Mouse (Mus musculus) liver, adult 2 months (tissue): ENCODE results near the gene Ppm1h. TPM values are rescaled to one million over a fixed set of nuclear protein-coding genes. Genes with fewer than 3 reads are reported as not detected.

Experiments used
- DNase-seq: peaks from one replicate; pipeline ENCODE4 v3.0.0-alpha.2; 2011; ENCODE audit warnings: low read depth, low spot score; ENCODE audit errors: extremely low read depth
- H3K27ac ChIP-seq: fragments of 200-500 bp; replicated peaks from 2 replicates; pipeline ENCODE4 v1.5.1; 2012; ENCODE audit warnings: low read depth, mild to moderate bottlenecking, control low read depth, inconsistent platforms, low read length; ENCODE audit not compliant: insufficient read depth
- H3K27me3 ChIP-seq: fragments of 200-500 bp; 2 replicates; pipeline ENCODE4 v1.6.1; 2012; ENCODE audit warnings: mild to moderate bottlenecking, moderate library complexity, low read length, inconsistent platforms; ENCODE audit not compliant: control insufficient read depth, insufficient read depth
- H3K36me3 ChIP-seq: fragments of 200-500 bp; 2 replicates; pipeline ENCODE4 v1.6.1; 2012; ENCODE audit warnings: low read length, inconsistent platforms; ENCODE audit not compliant: control insufficient read depth, insufficient read depth
- H3K4me1 ChIP-seq: fragments of 200-500 bp; 2 replicates; pipeline ENCODE4 v1.6.1; 2011; ENCODE audit warnings: low read length; ENCODE audit not compliant: control insufficient read depth, insufficient read depth
- H3K4me3 ChIP-seq: fragments of 200-500 bp; 2 replicates; pipeline ENCODE4 v1.5.1; 2011; ENCODE audit warnings: low read depth, mild to moderate bottlenecking, control low read depth, low read length, moderate library complexity; ENCODE audit not compliant: insufficient read depth
- H3K79me2 ChIP-seq: fragments of 200-500 bp; 2 replicates; pipeline ENCODE4 v1.6.1; 2012; ENCODE audit warnings: inconsistent platforms, mild to moderate bottlenecking, low read length, moderate library complexity; ENCODE audit not compliant: control insufficient read depth, insufficient read depth
- H3K9ac ChIP-seq: fragments of 200-500 bp; 2 replicates; pipeline ENCODE4 v1.6.1; 2012; ENCODE audit warnings: low read depth, mild to moderate bottlenecking, control low read depth, inconsistent platforms, low read length
- CTCF ChIP-seq: fragments of 200-500 bp; IDR thresholded peaks from 2 replicates; pipeline ENCODE4 v1.5.1; 2011; ENCODE audit warnings: low read depth, low read length, control low read depth
- POLR2A ChIP-seq: fragments of 200-500 bp; IDR thresholded peaks from 2 replicates; pipeline ENCODE4 v1.6.1; 2011; ENCODE audit warnings: low read length, control low read depth; ENCODE audit not compliant: insufficient read depth; ENCODE audit errors: extremely low read depth
- WGBS: fragments of 180-500 bp; shearing (Covaris S2); methylation state at CpG from one replicate; pipeline ENCODE4 v1.1.7; 2018; 5-methylcytosine and 5-hydroxymethylcytosine counted together
- polyA plus RNA-seq: library from polyadenylated mRNA; depleted of rRNA; stranded (reverse); fragments of >200 nt; gene quantifications from 2 replicates; pipeline ENCODE4 v1.2.3, GENCODE M21; 2012
- total RNA-seq: library from RNA; depleted of rRNA; stranded (reverse); fragments of >200 nt; gene quantifications from 2 replicates; pipeline ENCODE4 v1.2.3, GENCODE M21; 2014

Ppm1h gene
- total and polyA plus RNA-seq, 2 experiments: 1.5 to 3.7 TPM

DNA sequence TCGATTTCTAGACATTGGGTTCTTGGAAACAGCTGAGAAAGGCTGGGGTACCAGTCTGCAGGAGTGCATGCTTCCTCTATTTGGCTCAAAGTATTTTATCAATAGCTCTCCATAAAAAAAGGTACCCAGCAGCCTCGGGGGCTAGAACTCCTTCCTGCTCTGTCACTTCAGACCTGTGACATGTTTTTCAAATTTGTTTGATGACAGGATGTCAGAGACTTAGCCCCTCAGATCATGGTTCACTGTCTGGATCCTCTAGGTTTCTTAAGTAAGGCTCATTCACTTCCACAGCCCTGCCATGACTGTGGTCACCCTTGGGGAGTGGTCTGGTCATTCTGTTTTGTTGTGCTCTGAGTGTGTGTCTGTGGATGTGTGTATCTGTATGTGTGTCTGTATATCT, 63.6 kb downstream of the Ppm1h start:
- Histone ChIP-seq H3K27ac (no peak overlapping the region), H3K9ac (no peak overlapping the region), H3K27me3 (no peaks in the 10 kb centered on the region), H3K4me3 (no peak overlapping the region), H3K79me2 (no peaks in the 10 kb centered on the region), H3K36me3 (no peaks in the 10 kb centered on the region), H3K4me1 (no peaks in the 10 kb centered on the region)
- 78% methylated on average over 2 of the region's 2 CpGs for WGBS
- no peak for DNase-seq
- TF ChIP-seq CTCF: no peak
- TF ChIP-seq POLR2A: no peak

DNA sequence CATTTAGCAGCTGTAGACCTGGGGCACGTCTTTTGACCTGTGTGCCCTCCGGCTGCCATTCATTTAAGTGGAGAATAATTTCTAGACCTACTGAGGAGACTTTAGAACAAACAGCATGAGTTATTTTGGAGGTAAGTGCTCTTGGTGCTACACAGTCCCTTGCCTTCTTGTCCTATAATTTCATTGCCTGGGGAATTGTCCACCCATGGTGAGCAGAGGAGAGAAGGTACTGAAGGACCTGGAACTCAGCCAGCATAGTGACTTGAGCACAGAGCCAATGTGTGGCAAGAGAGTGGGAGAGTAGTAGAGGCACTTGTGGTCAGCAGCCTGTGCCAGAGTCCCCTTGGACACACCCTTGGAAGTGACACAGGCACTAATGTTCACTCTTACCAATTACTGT, 64.8 kb downstream of the Ppm1h start:
- no peaks in the 10 kb centered on the region for H3K27me3 ChIP-seq
- no peak overlapping the region for H3K9ac ChIP-seq
- no peaks in the 10 kb centered on the region for H3K4me1 ChIP-seq
- no peak for TF ChIP-seq CTCF
- TF ChIP-seq POLR2A: no peak
- DNase-seq: no peak
- H3K4me3 ChIP-seq: no peak overlapping the region
- H3K36me3 ChIP-seq: no peaks in the 10 kb centered on the region
- no peak overlapping the region for H3K27ac ChIP-seq
- 95% methylated on average over 2 of the region's 2 CpGs for WGBS
- no peaks in the 10 kb centered on the region for H3K79me2 ChIP-seq

GRCm38 (mm10) chr10:122744970-122745369, 66.4 kb downstream of the Ppm1h start:
- Histone ChIP-seq H3K4me1 (no peaks in the 10 kb centered on the region), H3K27ac (no peak overlapping the region), H3K79me2 (no peaks in the 10 kb centered on the region), H3K27me3 (no peaks in the 10 kb centered on the region), H3K36me3 (no peaks in the 10 kb centered on the region), H3K4me3 (no peak overlapping the region), H3K9ac (no peak overlapping the region)
- WGBS: 55% methylated on average over 2 of the region's 2 CpGs
- TF ChIP-seq CTCF (no peak), POLR2A (no peak)
- DNase-seq: no peak

GRCm38 (mm10) chr10:122746211-122746610, 67.6 kb downstream of the Ppm1h start:
- Histone ChIP-seq H3K27me3 (no peaks in the 10 kb centered on the region), H3K9ac (no peak overlapping the region), H3K4me1 (no peaks in the 10 kb centered on the region), H3K79me2 (no peaks in the 10 kb centered on the region), H3K27ac (no peak overlapping the region), H3K4me3 (no peak overlapping the region), H3K36me3 (no peaks in the 10 kb centered on the region)
- no peak for DNase-seq
- TF ChIP-seq POLR2A (no peak), CTCF (no peak)
- WGBS: 86% methylated on average over 7 of the region's 7 CpGs

DNA sequence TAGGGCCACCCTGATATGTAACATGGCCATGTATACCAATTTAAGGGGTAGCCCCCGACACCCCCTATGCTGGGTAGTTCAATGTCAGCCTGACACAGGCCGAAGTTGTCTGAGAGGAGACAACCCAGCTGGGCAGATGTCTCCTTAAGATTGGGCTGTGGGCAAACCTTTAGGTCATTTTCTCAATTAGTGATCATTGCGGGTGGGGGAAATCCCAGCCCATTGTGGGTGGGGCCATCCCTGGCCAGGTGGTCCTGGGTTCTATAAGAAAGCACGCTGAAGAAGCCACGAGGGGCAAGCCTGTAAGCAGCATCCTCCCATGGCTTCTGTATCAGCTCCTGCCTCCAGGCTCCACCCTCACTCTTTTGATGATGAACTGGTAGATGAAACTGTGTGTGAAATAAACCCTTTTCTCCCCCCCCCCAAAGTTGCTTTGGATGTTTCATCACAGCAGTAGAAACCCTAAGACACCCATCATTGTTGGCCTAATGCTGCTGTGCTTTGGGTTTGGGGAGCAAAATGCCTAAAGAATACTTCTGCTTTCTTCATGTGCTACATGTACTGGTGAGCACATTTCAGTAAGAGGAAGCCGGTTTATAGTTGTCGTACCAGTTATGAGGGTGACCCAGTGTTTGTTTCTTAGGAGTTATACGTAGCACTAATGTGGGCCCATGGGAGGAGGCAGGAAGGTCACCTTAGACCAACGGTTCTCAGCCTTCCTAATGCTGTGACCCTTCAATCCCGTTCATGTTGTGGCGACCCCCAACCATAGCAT, 68.8 kb downstream of the Ppm1h start:
- Histone ChIP-seq H3K27ac (no peak overlapping the region), H3K9ac (no peak overlapping the region)
- TF ChIP-seq CTCF (no peak), POLR2A (no peak)

GRCm38 (mm10) chr10:122748361-122748951, 69.9 kb downstream of the Ppm1h start:
- Histone ChIP-seq H3K79me2 (no peaks in the 10 kb centered on the region), H3K36me3 (no peaks in the 10 kb centered on the region), H3K9ac (no peak overlapping the region), H3K27ac (no peak overlapping the region), H3K4me1 (no peaks in the 10 kb centered on the region), H3K4me3 (no peak overlapping the region), H3K27me3 (no peaks in the 10 kb centered on the region)
- TF ChIP-seq CTCF (no peak), POLR2A (no peak)
- no peak for DNase-seq
- 86% methylated on average over 4 of the region's 4 CpGs for WGBS

More for the DNA sequence above, 68.8 kb downstream of the Ppm1h start:
- H3K4me3 ChIP-seq: no peak overlapping the region
- no peaks in the 10 kb centered on the region for H3K79me2 ChIP-seq
- WGBS: 85% methylated on average over 11 of the region's 11 CpGs
- no peaks in the 10 kb centered on the region for H3K4me1 ChIP-seq
- H3K36me3 ChIP-seq: no peaks in the 10 kb centered on the region
- H3K27me3 ChIP-seq: no peaks in the 10 kb centered on the region
- no peak for DNase-seq
